Mouse (Mus musculus): ENCODE data around the gene Thsd7a. TPM values are rescaled to one million over a fixed set of nuclear protein-coding genes. Genes with fewer than 3 reads are reported as not detected.

The Thsd7a gene
- polyA plus RNA-seq, 2 experiments from 2014 or later, result 0.46 TPM; not detected in 1

DNA sequence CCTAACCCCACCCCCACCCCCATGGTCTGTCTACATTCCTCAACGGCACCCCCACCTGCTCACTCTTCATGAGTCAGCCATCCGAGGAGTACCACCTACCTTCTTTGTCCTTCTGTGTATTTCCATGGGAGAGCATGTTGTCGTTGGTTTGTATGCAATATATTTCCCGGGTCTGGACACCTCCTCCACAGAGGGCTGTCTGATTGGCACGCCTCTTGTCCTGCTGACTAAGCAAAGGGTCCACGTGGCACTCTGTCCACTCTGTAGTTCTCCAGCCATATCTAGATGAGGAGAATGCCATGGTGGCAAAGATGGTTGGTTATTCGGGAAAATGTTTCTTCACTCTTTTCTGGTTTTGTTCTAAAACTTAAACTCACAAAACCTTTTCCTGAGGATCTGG lies 248.3 kb downstream of the Thsd7a start:
- ATAC-seq, result no peak

DNA sequence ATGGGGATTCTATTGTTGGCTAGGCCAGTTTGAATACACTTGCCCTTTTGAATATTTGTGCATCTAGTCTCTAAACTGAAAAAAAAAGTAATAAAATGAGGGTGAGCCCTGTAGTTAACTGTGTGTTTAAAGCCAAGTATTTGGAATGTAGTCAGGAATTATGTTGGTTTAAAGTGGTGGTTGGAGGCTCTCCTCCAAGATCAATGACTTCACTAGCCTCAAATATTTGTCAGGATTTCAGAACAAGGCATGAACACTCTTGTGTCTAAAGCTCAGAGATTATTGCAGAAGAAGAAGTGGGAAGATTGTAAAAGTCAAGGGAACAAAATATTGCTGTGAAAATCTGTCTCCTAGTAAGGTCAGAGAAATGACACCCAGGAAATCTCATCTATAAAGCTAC lies 249.3 kb downstream of the Thsd7a start:
- no peak for ATAC-seq

DNA sequence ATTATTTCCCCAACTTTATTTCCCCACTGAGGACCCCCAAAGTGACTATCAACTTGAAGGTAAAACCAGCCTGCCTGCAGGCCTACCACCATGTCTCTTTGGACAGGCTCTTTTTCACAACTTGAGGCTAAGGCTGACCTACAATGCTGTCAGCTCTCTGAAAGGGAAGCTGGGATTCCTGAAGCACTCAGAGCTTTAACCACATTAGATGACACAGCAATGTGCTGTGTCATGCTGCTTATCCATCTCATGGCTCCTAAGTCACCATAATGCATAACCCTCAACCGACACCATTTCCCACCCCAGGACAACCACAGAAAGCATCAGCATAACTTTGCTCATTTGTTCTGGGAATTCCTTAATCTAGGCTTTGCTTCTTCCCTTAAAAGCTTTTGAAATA lies 255.6 kb downstream of the Thsd7a start:
- ATAC-seq, result no peak

DNA sequence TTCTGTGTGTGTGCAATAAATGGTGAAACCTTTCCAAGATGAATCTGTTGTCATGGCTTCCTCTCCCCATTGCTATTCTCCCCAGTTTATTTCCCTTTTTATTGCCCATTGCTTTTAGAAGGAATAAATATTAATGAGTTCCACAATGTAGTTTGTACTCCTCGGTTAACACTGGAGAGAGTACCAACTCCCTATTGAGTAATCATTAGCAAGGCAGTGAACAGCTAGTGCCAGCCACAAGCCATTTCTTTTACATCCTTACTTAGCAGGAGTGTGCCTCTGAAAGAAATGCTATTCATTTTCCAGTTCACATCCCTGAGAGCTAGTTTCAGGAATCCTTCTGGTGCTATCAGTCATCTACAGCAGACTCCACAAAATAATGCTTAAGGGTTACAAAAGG lies 260.3 kb downstream of the Thsd7a start:
- no peak for ATAC-seq

DNA sequence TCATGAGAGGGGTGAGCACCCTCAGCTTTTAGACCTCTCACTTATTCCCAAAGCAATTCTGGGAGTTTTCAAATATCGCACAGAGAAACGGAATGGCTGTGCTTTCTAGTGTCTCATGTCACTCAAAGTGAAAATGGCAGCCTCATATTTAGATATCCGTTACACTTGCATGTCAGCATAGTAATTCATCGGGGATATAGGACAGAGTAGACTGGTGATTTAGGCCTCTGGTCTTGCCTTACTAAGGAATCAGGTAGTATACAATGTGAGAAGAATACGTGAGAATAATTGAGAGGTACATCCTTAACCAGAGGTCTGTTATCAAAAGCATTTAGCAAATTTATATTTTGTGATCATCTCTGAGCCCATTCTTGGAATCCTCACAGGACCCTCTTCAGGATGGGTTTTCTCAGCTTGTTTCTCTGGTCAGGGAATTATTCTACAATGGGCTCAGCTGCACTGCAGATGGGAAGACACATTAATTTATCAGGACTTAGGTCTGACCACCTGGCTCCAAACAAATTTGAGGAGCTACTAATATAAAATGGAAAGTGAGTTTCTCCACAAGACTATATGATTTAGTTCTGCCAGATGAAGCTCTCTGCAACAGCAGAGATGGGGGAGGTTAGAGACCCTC lies 267.6 kb downstream of the Thsd7a start:
- ATAC-seq, result no peak

DNA sequence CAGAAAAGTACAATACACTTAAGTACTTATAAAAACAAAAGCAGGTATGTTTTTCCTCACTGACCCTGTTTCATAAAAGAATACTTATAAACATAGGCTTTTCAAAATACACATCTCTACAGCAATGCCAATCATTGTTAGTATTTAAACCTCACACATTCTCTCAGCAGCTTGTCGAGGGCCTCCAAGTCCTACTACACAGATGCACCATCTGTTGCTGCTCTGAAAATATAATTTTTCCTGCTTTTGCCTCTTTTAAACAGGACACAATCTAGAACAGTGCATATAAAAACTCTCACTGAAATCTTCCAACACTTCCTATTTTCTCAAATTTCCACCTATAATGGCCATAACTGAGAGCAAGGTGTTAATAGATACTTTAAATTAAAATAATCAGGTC lies 270.9 kb downstream of the Thsd7a start:
- ATAC-seq, result no peak

DNA sequence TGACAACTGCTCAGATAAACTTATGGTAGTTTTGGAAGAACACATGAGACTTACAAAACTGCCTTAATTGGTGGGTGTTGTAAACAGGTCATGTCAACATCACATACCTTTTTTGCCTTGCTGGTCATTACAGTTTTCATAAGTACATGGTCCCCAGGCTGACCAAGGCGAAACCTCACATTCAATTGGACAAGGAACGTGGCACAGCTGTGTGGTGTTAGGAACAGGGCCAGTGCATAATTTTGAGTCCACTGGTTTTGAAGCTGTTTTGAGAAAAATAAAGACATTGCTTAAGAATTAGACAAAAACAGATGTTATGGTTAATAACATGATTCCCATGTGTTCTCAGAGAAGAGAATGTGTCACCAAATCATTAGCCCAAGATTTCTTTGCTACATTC lies 278.3 kb downstream of the Thsd7a start:
- ATAC-seq, result no peak

DNA sequence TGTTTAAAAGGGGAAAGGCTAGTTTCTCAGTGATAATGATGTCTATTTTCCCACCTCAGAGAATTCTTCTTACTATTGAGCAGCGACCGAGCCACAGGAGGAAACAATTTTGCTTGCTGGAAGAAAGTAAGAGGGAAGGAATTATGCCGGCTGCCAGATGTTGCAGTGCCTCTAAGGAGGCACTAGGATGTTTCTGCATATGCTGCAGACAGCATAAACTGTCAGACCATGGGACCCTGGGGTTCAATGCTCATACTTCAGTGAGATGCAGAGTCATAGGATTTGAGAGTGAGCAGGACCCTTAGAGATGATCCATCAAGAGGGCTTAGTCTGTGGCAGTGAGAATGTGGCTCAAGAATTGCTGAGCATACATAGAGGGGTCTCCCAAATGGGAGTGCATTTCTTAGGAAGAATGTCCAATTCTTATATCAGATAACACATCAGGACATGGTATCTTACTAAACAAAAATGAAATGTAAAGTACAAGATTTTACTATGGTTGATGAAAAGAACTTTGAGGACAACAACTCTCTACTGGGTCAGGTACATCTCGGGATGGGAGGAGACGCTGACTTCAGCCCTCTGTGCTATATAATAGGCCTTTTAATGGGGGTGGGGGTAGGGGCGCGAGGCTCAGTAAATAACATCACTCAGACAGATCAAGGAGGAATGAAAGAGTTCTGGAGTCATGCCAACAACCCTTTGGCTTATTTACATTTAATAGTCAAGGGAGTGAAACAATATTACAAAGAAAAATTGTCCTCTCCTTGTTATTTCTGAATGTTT lies 281.7 kb downstream of the Thsd7a start:
- ATAC-seq, result no peak

DNA sequence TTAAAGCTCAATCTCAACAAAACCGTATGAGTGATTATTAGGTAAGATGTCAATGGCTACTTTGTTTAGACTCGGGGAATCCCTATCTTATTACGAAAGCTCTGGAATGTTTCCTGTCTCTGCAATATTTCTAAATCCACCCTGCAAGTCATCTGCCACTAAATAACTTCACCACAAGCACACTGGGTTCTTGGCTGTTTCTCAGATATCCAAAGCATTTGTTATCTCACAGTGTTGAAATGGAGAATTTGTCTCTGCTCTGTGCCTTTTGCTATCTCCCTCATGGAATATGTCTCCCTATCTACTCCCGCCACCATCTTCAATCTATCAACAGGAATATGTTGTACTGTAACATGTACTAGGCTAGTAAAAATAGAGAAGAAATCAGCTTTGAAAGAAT lies 290.4 kb downstream of the Thsd7a start:
- ATAC-seq, result no peak

DNA sequence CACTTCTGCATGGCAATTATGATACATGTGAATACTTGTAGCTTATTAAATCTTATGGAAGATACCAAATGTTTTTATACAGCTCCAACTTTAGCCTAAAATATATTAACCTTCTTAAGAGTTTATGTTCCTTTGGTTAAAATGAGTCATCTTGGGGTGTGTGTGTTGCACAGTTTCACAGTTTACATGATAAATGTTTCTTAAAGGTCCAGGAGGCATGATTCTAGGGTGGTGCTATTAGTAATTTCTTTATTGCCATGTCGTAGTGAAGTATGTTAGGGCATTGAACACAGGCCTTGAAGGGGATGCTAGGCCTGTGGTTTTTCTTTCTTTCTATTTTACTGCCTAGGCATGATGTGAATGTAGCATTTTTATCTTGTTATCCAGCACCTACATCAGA lies 291.8 kb downstream of the Thsd7a start:
- no peak for ATAC-seq

DNA sequence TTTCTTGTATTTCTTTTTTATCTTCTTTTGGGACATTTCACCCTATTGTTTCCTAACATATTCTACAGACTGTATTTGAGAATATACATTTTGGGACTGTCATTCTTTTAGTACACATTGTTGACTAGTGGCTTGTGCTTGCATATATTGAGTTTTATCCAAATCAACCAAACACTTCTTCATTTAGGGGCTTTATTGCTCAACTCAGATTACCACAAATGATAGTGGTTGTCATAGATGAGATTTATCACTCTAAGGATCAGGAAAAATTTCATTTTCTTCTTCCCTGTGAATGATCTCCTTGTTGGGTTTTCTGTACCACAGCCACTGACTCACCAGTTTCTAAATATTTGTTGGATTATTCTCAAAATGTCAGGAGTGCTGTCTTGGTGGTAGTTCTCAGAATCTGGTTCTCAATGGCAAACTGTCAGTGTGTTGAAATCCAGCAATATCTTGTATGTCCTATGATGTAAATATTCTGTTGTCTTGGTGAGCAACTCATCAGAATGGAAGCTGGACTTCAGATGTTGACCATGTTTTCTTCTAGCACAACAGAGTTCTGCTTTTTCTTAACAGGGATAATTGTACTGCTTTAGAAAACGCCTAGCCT lies 294.2 kb downstream of the Thsd7a start:
- ATAC-seq, result no peak

DNA sequence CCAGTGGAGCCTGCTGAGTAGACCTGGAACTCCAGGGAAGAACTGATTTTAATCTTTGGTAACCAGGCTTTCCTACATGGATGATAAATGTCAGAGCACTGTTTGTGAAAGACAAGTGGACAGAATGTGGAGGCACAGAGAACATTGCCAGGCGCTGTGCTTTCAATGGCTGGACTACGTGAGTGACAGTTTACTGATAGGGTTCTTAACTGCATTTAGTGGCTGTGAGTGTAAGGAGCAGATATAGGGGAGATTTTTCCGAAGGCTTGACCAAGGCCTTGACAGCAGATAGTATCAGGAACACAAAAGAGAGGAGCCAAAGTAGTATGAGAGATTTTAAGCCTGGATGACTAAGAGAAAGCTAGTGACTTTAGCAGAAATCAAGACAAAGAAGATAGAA lies 295.1 kb downstream of the Thsd7a start:
- ATAC-seq, result no peak

DNA sequence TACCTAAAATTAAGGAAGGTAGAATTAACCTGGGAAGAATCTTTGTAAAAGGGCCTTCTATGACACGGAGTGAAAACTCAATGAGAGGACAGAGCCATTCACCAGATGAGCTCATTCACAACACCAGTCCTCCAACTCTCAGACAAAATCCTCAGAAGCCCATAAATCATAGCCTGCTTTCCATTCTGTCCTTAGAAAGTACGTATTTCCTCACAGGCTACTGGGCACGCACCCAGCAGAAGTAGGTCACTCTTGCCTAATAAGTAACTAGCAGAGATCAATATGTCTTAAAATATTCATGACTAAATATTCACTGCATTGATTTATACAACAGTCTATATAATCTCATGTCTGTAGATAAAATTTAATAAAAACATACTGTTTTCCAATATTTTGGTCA lies 300.4 kb downstream of the Thsd7a start:
- no peak for ATAC-seq

DNA sequence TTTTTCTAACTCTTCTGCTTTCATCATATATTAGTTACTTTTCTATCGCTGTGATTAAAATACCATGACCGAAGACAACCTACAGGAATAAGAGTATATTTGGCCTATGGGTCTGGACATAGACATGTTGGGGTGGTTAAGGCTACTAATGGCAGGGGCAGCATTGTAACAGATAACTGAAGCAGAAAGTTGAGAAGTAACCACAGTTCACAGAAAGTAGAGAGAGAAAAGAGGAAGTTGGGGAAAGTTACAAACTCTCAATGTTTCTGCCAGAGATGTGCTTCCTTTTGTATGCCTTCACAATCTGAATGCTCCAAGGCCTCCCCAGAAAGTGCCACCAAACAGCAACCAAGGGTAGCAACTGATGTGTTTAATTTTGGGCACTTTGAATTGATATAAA lies 303.7 kb downstream of the Thsd7a start:
- ATAC-seq, result no peak

DNA sequence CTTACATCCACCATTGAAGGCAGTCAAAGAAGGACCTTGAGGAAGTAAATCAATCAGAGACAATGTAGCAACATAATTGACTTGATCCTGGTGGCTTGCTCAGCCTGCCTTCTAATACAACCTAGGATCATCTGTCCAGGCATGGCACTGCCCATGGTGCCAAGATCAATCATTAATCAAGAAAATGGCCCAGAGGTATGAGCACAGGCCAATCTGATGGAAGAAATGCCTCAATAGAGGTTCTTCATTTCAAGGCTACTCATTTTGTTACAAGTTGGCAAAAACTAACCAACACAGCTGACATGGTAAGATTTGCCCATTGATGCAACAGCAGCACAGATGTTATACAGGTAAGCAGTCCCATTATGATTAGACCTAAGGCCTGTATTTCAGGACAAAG lies 309.6 kb downstream of the Thsd7a start:
- ATAC-seq, result no peak

DNA sequence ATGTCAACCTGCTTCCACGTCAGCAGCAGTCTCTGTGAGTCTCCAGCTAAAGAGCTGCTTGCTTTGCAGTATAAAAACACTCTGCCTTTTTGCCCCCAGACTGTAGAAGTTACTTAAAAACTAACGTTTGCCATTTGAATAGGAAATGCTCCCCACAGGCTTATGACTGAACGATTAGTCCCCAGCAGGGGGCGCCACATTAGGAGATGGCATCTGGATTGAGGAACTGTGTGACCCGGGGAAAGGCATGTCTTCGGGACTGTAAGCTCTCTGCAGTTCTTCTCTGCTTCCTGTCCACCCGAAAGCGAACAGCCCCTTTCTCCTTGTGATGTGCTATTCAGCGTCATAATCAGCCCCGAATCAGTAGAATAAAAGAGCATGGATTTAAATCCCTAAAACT lies 330.1 kb downstream of the Thsd7a start:
- no peak for ATAC-seq

DNA sequence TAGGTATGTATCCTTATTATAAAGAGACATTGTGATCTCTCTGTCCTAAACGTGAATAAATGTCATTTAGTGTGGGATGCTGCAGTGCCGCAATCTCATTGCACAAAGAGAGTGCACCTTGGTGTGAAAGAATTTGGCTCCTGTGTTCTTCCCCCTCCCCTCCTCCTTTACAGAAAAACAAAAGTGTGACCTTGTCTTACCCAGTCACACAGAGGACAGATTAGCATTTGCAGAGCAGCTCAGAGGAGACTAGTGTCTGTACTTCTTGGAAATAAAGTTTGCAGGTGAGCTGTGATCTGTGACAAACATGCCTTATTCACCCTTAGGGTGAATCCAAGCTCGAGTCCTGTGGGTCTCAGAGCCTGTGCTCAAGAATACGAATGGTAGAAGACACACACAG lies 332.2 kb downstream of the Thsd7a start:
- no peak for ATAC-seq

DNA sequence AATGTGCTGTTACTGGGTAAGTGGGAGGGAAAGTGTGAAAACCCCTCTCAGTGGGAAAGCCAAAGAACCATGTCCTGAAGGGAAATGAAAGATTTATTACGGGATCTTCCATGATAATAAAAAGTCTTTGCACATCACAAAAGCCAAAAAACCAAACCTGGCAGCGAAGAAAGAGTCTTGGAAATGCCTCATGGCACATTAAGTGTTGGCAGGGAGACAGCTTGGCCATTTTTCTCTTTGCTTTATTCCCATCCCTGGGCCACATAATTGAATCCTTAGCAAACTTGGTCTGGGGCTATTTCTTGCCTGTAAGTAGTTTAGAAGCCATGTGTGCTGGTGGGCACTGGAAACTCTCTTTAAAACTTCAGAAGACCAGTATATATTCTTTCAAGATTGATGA lies 344.8 kb downstream of the Thsd7a start:
- no peak for ATAC-seq

DNA sequence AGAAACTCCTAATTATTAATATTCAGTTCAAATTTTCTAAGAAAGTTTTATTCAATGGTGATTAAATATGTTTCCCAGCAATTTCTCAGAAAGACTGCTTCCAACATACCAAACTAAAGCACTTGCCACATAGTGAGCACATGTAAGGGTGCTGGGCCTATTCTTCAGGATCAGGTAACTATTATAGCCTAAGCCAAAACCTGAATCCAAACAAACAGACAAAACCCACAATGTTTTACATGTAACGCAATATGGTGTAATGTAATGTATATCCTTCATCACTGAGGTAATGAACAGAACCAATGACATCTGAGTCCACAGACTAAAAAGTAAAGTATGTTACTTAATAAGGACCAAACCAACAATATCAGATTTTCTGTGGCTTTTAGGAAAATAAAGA lies 346.2 kb downstream of the Thsd7a start:
- ATAC-seq, result no peak

DNA sequence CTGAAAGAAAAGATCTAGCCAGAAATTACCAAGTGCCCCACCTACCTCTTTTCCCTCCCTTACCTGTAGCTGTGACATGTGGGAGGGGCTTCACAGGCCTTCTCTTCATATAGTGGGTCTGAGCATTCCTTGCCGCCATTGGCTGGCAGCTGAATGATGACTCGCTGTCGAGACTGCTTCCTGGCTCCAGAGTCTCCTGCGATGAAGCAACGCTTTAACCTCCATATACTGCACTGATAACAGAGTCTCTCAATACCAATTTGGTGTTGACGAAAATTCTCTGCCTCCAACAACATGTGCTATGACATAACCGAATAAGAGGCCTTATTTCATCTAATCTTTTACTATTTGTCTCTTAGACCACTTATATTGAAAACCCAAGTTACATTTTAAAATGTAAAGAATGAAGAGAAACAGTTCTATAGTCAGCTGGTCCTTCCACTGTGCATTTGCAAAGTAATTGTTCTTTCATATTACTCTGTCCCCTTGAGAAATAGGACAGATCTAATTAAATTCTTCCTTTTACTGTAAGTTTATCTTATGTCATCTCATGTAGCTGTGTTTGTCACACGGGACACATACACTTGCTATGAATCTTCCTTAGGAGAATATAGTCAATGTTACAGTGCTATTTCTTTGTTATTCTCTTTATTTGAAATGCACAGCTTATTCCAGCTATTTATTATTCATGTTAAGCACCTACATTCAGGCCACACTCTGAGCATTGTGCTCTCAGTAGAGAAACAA lies 351.3 kb downstream of the Thsd7a start:
- ATAC-seq, result no peak

DNA sequence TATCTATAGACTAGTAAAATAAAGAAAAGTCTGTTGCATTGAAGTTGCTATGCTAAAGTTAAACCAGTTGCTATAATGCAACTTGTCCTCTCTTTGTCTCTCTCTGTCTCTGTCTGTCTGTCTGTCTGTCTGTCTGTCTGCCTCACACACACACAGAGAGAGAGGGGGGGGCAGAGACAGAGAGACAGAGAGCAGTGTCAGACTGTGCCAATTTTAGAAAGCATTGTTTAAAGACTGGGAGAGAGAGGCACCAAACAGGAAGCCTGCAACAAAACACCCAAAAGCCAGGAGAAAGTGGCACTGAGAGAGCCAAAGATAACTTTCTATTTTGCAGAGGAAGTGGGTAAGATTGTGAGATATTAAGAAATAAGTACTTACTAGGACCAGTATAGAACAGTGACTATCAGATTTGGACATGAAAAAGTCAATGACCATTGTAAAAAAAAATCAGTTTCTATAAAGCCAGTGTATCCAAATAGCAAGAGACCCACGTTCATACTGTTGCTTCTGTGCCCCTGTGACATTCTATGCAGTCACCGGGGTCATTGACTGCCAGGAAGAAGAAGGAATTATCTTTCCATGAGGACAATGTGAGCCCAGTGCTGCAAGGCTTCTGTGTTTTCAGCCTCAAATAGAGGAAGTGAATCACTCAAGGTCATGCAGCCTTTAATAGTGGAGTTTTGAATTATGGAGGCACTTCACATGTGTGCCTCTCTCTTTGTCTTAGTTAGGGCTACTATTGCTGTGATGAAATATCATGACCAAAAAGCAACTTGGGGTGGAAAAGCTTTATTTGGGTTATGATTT lies 355.4 kb downstream of the Thsd7a start:
- ATAC-seq, result no peak

DNA sequence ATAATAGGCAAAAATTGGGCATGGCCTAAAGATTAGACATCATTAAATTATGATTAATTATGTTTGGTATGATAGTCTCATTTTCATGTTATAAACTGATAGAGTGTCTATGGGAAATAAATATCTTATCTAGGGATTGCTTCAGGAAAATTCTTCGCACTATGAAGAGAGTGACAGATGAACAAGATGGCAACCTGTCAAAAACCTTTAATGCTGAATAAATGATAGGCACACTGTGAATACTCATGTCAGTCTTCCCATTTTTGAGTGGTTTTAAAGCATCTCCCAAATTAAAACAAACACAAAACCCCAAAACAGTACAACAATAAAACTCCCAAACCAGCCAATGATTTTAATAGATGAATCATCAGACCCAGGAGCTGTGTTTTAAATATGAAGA lies 362.5 kb downstream of the Thsd7a start:
- no peak for ATAC-seq

DNA sequence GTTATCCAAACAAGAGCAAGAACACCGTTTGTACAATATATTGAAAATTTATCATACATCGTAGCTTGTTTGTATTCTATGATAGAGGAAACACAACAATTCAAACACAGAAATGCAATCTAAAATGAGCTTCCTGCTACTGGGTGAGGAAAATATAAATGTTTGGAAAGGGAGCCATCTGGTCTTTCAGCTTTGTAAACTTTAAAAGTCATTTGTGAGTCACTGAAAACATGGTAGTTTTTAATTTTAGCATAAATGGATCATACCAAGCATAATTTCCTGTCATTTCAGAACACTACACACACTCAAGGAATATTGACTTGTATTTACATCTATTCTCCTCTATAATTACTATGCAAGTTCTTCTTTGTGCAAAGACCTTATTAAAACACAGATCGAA lies 363.6 kb downstream of the Thsd7a start:
- ATAC-seq, result no peak

All from CD4-positive, CD25-positive, alpha-beta regulatory T cell, adult 4 months (primary cell).